Mouse (Mus musculus): ENCODE results near the gene Ica1. TPM values are rescaled to one million over a fixed set of nuclear protein-coding genes. Genes with fewer than 3 reads are reported as not detected.

The Ica1 gene
- total and polyA plus RNA-seq, 2 experiments from 2014 or later, result 38.2 to 83.8 TPM

DNA sequence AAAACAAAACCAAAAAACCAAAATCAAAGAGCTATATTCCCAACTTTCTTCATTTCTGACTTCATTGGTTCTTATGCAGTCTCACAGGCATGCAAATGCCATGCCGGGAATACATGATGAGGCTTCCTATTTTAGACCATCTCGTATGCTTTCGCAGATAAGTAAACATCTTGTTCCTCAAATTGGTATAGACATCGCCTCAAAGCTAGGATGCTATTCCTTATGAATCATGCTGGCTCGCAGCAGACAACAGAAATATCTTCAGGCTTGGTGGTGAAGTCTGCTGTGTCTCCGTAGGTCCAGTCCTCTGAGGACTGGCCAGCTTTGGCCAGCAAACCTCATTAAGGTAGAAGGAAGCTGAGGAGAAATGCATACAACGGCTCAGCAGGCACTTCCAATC is 60.3 kb downstream of the Ica1 start:
- Histone ChIP-seq H3K4me1 (ENCODE audit: insufficient read depth, low read length) (no peaks in the 10 kb centered on the region), H3K27me3 (ENCODE audit: insufficient read depth, low read length) (no peaks in the 10 kb centered on the region), H3K36me3 (ENCODE audit: insufficient read depth, low read length) (no peaks in the 10 kb centered on the region), H3K9me3 (ENCODE audit: low read length) (no peaks in the 10 kb centered on the region), H3K27ac (no peak overlapping the region), H3K9ac (replicated peaks; ENCODE audit: low read length) (no peak overlapping the region), H3K4me2 (ENCODE audit: low read depth, low read length) (no peak overlapping the region), H3K4me3 (ENCODE audit: low read length) (no peak overlapping the region)
- no peak for TF ChIP-seq CTCF (IDR thresholded peaks at IDR 0.05; ENCODE audit: low read depth)
- DNase-seq (ENCODE audit: low spot score), result no peak
- 88% methylated on average over 7 of the region's 7 CpGs for WGBS
- no peak for ATAC-seq

DNA sequence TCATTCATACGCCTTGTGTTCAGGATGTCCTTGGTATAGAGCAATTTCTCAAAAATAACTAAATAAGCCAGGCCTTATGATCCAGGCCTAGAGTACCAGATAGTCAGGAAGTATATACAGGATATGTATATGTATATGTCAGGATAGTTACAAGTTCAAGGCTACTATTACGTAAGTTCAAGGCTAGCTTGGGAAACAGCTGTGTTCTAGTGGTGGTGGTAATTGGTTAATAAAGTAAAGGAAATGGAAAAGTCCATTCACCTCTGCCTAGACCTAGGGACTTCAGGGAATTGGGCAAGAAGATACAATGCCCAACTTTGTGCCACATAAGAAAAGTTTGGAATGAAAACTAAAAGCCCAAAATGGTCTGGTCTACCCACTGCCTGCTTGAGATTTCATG is 61.7 kb downstream of the Ica1 start:
- DNase-seq (ENCODE audit: low spot score) (no peak), ATAC-seq (no peak)
- H3K36me3 ChIP-seq (ENCODE audit: insufficient read depth, low read length), result no peaks in the 10 kb centered on the region
- no peaks in the 10 kb centered on the region for H3K27me3 ChIP-seq (ENCODE audit: insufficient read depth, low read length)
- H3K4me1 ChIP-seq (ENCODE audit: insufficient read depth, low read length), result no peaks in the 10 kb centered on the region
- TF ChIP-seq CTCF (IDR thresholded peaks at IDR 0.05; ENCODE audit: low read depth), result no peak
- no peaks in the 10 kb centered on the region for H3K9me3 ChIP-seq (ENCODE audit: low read length)
- WGBS, result 95% methylated on average over 2 of the region's 2 CpGs
- no peak overlapping the region for H3K9ac ChIP-seq (replicated peaks; ENCODE audit: low read length)
- H3K27ac ChIP-seq, result no peak overlapping the region
- H3K4me3 ChIP-seq (ENCODE audit: low read length), result no peak overlapping the region
- H3K4me2 ChIP-seq (ENCODE audit: low read depth, low read length), result no peak overlapping the region

DNA sequence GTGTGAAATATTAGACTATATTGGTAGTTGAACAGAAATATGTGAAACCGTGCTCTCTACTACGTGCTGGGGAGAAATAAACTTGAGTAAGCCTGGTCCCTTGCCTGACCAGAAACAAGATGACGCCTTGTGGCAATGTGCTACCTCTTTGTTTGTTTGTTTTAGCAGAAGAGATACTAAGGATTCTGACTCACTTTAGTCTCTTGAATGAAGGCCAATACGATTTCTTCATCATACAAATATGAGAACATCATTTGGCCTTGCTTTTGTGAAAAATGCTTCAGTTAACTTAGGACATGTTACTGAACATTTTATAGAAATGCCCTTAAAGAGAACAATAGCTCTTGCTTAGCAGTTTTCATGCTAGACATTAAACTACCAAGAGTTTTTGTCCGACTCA is 67.0 kb downstream of the Ica1 start:
- Histone ChIP-seq H3K9me3 (ENCODE audit: low read length) (no peaks in the 10 kb centered on the region), H3K4me3 (ENCODE audit: low read length) (no peak overlapping the region), H3K36me3 (ENCODE audit: insufficient read depth, low read length) (no peaks in the 10 kb centered on the region), H3K4me1 (ENCODE audit: insufficient read depth, low read length) (no peaks in the 10 kb centered on the region), H3K27me3 (ENCODE audit: insufficient read depth, low read length) (no peaks in the 10 kb centered on the region), H3K4me2 (ENCODE audit: low read depth, low read length) (no peak overlapping the region), H3K9ac (replicated peaks; ENCODE audit: low read length) (no peak overlapping the region), H3K27ac (no peak overlapping the region)
- ATAC-seq (no peak), DNase-seq (ENCODE audit: low spot score) (no peak)
- TF ChIP-seq CTCF (IDR thresholded peaks at IDR 0.05; ENCODE audit: low read depth), result no peak
- 90% methylated on average over 5 of the region's 5 CpGs for WGBS

- peak; percentile 52 for DNase-seq (ENCODE audit: low spot score)
- no peak overlapping the region for H3K4me3 ChIP-seq (ENCODE audit: low read length)
- H3K27me3 ChIP-seq (ENCODE audit: insufficient read depth, low read length), result no peaks in the 10 kb centered on the region
- peak; percentile 48 for TF ChIP-seq CTCF (IDR thresholded peaks at IDR 0.05; ENCODE audit: low read depth)
- H3K27ac ChIP-seq, result no peak overlapping the region
- 73% methylated on average over 12 of the region's 12 CpGs for WGBS
- 0 out of 2 replicates have a peak, but pooled peaks cover 2% of the 10 kb centered on the region for H3K4me1 ChIP-seq (ENCODE audit: insufficient read depth, low read length)
- no peaks in the 10 kb centered on the region for H3K36me3 ChIP-seq (ENCODE audit: insufficient read depth, low read length)
- H3K9me3 ChIP-seq (ENCODE audit: low read length), result no peaks in the 10 kb centered on the region
- H3K9ac ChIP-seq (replicated peaks; ENCODE audit: low read length), result no peak overlapping the region
- no peak overlapping the region for H3K4me2 ChIP-seq (ENCODE audit: low read depth, low read length)
- no peak for ATAC-seq
Measured at GRCm38 (mm10) chr6:8694636-8695514, 83.4 kb downstream of the Ica1 start.

GRCm38 (mm10) chr6:8693926-8694635 is 84.2 kb downstream of the Ica1 start:
- no peak for DNase-seq (ENCODE audit: low spot score)
- ATAC-seq, result no peak
- no peak for TF ChIP-seq CTCF (IDR thresholded peaks at IDR 0.05; ENCODE audit: low read depth)
- Histone ChIP-seq H3K4me2 (ENCODE audit: low read depth, low read length) (no peak overlapping the region), H3K9ac (replicated peaks; ENCODE audit: low read length) (no peak overlapping the region), H3K27me3 (ENCODE audit: insufficient read depth, low read length) (no peaks in the 10 kb centered on the region), H3K9me3 (ENCODE audit: low read length) (no peaks in the 10 kb centered on the region), H3K27ac (no peak overlapping the region), H3K4me1 (ENCODE audit: insufficient read depth, low read length) (0 out of 2 replicates have a peak, but pooled peaks cover 2% of the 10 kb centered on the region), H3K4me3 (ENCODE audit: low read length) (no peak overlapping the region), H3K36me3 (ENCODE audit: insufficient read depth, low read length) (no peaks in the 10 kb centered on the region)
- WGBS, result 19% methylated on average over 10 of the region's 10 CpGs

GRCm38 (mm10) chr6:8693141-8693881 is 85.0 kb downstream of the Ica1 start:
- no peak for DNase-seq (ENCODE audit: low spot score)
- H3K27me3 ChIP-seq (ENCODE audit: insufficient read depth, low read length), result no peaks in the 10 kb centered on the region
- TF ChIP-seq CTCF (IDR thresholded peaks at IDR 0.05; ENCODE audit: low read depth), result no peak
- H3K4me1 ChIP-seq (ENCODE audit: insufficient read depth, low read length), result 0 out of 2 replicates have a peak, but pooled peaks cover 2% of the 10 kb centered on the region
- ATAC-seq, result no peak
- WGBS, result 44% methylated on average over 11 of the region's 11 CpGs
- no peaks in the 10 kb centered on the region for H3K9me3 ChIP-seq (ENCODE audit: low read length)
- no peak overlapping the region for H3K4me3 ChIP-seq (ENCODE audit: low read length)
- no peaks in the 10 kb centered on the region for H3K36me3 ChIP-seq (ENCODE audit: insufficient read depth, low read length)
- H3K27ac ChIP-seq, result no peak overlapping the region
- no peak overlapping the region for H3K9ac ChIP-seq (replicated peaks; ENCODE audit: low read length)
- no peak overlapping the region for H3K4me2 ChIP-seq (ENCODE audit: low read depth, low read length)

All from hindbrain, postnatal 0 days (tissue).